Mouse (Mus musculus): ENCODE measurements at regions not wholly inside any gene's neighbourhood (a gene's known extent, or its start where the extent isn't known, plus 50 kb on each side); places are given as distances from the start of the nearest gene placed in this dataset.
"Not testable (repeated sequence)": the region's sequence is repeated elsewhere in the genome, so short reads cannot be mapped to it uniquely, and the experiment has no call there.

DNA sequence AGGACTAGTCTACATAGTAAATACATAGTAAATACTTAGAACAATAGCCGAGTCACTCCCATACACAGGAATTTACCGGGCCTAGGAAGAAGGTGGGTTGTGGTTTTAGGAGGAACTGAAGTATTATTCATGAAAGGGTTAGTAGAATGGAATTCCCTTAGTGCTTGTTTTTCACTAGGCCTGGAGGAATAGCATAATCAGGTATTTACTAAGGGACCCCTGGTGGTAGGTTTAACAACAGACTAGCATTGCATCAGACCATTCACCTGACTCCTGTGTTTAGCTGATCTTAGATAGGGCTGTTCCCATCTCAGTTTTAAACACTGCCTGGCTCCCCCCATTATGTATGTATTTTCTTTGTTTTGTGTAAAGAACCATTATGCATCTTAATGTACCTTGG, 339.0 kb downstream of the Dync2h1 start:
- DNase-seq (ENCODE audit: low read depth) = not testable (repeated sequence)

DNA sequence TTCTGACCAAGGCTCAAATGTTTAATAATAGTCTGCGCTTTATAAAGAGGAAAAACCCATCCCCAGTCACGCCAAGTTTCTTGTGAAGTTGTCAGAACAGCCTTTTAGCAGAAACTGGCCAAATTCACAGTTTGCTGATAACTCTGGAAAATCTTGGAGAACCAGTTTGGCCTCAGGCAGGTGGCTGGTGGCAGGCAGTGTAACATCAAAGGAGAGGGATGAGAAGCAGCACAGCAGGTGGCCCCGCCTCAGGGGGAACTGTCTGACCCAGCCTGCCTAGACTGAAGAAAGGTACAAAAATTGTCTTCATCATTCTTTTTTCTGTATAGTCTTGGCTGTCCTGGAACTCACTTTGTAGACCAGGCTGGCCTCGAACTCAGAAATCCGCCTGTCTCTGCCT, 349.3 kb downstream of the Dync2h1 start:
- not testable (repeated sequence) for DNase-seq (ENCODE audit: low read depth)

DNA sequence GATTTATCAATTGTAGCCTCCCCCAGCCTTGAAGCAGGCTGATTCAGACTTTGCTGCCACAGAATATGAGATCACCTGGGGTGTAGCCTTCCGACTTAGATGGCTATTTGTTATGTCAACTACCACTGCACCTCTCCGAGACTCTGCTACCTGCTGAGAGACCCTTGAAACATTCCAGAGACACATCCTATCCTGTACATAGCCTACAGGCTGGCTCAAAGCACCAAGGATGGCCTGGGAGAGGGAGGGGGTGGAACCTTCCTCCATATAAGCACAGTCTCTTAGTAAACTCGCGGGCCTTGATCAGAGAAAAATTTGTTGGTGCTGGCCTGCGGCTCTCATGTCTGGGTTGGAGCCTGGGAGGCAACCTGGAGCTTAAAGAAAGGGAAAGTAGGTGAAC, 349.8 kb downstream of the Dync2h1 start:
- no peak for DNase-seq (ENCODE audit: low read depth)

DNA sequence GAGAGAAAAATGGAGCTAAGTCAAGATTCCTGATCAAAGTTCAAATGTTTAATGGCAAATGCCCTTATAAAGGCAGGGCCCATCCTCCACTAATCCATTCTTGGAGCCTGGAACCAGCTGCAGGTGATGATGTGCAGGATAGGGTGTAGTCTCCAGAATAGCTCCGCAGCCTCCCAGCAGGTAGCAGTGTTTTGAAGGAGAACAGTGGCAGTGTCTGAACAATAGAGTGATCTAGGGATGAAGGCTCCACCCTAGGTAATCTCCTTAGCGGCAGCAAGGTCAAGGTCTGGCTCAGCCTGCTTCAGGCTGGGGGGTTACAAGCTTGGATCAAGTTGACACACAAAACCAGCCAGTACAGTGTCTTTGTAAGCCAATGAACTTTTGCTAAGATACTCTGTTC, 351.4 kb downstream of the Dync2h1 start:
- no peak for DNase-seq (ENCODE audit: low read depth)

DNA sequence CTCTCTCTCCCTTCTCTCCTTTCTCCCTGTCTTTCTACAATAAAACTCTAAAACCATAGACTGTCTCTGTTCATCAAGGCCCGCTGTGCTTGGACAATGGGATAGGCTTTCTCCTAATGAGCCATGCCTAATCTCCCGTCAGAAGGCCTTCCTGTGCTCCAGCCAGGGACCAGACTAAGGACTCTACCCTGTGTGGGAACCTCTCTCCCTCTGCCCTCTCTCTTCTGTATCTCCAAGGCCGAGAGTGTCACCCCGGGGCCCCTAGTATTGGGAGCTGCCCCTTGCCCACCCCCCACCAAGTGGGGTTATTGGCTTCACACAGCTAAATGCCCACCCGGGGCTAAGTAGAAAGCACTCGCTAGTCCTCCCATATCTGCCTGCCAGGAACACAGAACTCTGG, 352.6 kb downstream of the Dync2h1 start:
- DNase-seq (ENCODE audit: low read depth) = not testable (repeated sequence)

DNA sequence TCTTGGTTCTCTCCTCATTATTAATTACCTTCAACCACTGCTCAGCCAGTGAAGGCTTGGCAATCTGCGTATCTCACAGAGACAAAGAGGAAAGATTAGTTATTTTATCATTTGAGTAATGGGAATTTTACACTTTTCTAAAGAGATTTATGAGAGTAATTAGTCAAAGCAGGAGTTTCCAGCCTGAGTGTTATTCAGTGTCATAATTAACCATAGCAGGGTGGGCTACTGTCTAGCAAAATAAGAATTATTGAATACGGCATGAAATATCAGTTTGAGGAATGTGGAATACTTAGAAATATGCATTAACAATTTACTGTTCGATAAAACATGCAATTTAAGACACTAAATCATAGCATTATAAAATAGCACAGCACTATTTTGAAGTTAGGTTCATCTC, 357.7 kb downstream of the Dync2h1 start:
- no peak for DNase-seq (ENCODE audit: low read depth)

DNA sequence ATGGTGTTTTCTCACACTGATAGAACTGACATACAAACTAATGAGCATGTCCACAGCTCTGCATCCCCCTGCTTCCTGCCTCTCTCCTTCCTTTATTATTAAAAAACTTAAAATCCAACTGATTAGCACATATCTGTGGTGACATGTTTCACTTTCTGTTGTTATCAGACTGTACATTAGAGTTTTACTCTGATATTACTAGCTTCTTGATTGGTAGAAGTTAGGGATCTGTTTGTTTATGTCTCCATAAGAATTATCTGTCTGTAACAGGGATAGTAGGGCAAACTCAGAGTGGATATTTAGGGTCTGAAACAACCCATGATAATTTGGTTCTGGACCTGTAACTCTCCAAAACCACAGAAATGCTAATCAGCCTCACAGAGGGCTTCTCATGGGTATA, 358.6 kb downstream of the Dync2h1 start:
- DNase-seq (ENCODE audit: low read depth) = no peak

DNA sequence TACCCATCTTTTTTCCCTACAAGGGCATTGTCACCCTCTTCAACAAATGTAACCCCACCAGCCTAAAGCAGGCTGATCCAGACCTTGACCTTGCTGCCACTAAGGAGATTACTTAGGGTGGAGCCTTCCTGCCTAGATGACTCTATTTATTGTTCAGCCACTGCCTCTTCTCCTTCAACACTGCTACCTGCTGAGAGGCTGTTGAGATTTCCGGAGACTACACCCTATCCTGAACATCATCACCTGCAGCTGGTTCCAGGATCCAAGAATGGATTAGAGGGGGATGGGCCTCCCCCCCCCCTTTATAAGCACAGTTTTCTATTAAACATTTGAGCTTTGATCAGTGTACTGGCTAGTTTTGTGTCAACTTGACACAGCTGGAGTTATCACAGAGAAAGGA, 360.3 kb downstream of the Dync2h1 start:
- not testable (repeated sequence) for DNase-seq (ENCODE audit: low read depth)

DNA sequence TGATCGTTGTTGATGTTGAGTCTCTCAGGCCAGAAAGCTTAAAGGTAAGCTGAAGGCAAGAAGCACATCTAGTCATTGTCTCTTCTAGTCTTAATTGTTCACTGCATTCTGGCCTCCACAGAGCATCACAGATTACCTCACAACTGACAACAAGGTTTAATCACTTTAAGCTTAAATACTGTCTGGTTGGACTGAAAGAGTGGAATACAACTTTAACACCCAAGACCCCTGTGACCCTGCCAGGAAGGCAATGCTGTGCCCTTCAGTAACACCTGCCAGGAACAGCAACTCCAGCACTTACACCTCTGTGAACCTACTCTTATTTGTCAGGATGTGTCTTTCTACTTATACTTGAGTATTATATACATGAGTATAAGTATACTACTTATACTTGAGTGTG, 360.7 kb downstream of the Dync2h1 start:
- DNase-seq (ENCODE audit: low read depth) = no peak

DNA sequence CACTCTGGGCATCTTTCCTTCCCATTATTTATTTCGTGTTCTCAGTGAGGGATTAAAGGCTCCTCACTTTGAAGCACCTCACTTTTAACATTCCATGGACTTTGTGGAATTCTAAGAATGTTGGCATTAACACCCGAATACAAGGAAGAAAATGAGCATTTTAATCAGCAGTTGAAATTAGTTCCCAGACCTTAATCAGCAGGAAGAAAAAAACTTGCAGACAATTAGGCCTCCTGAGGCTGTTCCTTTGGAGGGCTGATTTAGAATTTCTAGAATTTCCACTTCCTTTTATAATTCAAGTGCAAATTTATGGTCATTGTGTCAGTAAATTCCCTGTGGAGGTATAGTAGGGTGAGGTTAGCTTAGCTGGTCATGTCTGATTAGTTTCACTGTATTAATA, 407.6 kb downstream of the Dync2h1 start:
- DNase-seq (ENCODE audit: low read depth) = no peak

DNA sequence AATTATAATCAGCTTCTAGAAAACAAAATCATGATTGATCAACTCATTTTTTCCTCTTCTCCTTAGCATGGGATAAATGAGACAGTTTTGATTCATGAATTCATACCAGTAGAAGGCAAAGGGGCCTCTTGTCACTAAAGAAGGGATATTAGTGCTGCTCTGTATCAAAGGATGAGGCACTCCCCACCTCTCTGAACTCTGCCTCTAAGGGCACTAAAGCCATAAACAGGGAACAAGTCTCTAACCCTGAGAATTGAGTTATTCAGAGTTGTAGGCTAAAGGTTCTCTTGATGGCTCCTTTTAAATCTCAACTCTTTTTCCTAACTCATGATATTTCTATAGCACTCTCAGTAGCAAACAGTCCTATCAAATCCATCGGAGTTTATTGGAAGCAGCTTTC, 442.8 kb downstream of the Dync2h1 start:
- no peak for DNase-seq (ENCODE audit: low read depth)

DNA sequence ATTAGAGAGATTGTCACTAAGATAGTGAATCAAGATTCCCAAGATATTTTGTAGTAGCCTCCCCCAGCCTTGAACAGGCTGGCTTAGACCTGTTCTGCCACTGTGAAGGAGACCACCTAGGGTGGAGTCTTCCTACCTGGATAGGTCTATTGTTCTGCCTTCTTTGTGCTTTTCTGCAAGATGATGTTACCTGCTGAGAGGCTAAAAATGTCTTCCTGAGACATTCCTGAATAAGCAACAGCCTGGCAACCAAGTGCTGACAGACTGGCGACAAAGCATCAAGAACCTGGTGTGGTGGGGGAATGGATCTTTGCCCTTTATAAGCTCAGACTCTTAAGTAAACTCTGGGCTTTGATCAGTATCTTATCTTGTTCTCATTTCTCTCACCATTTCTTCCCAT, 447.8 kb downstream of the Dync2h1 start:
- DNase-seq (ENCODE audit: low read depth) = no peak

DNA sequence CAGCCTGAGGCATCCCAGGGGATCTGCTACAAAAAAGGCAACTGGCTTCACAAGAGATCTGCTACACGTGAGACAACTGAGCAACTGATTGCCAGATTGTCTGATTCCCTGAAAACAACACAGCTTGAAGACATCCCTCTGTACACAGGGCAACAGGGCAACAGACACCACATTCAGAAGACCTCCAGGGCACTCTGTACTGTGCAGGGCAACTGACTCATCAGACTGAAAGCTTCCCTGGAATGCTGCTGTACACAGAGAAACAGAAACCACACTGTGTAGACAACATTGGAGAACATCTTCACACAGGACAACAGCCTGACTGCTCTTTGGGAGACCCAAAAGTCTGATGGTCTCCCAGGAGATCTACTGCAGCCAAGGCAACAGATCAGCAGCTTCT, 456.8 kb upstream of the Ddi1 start:
- no peak for DNase-seq (ENCODE audit: low read depth)

DNA sequence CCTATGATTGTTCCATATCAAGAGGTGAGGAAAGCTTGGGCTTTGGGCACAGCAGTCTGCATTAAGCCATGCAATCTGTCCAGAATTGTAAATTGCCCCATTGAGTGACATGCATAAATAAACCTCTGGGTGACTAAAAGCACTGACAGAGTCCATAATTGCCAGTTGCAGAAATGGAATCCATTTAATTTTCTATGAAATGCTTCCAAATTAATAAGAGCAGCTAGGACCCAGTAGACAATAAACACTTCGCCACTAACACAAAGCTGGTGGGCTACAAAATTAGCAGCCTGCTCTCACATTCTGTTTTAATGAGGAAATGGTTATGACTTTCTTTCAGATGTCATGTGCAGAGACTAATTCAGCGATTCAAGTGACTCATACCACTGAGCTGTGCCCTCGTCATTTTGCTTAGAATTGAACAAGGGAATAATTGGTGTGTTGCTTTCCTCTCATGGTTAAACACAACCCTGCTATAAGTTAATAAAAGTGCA, 407.6 kb upstream of the Ddi1 start:
- no peak for DNase-seq (ENCODE audit: low read depth)

DNA sequence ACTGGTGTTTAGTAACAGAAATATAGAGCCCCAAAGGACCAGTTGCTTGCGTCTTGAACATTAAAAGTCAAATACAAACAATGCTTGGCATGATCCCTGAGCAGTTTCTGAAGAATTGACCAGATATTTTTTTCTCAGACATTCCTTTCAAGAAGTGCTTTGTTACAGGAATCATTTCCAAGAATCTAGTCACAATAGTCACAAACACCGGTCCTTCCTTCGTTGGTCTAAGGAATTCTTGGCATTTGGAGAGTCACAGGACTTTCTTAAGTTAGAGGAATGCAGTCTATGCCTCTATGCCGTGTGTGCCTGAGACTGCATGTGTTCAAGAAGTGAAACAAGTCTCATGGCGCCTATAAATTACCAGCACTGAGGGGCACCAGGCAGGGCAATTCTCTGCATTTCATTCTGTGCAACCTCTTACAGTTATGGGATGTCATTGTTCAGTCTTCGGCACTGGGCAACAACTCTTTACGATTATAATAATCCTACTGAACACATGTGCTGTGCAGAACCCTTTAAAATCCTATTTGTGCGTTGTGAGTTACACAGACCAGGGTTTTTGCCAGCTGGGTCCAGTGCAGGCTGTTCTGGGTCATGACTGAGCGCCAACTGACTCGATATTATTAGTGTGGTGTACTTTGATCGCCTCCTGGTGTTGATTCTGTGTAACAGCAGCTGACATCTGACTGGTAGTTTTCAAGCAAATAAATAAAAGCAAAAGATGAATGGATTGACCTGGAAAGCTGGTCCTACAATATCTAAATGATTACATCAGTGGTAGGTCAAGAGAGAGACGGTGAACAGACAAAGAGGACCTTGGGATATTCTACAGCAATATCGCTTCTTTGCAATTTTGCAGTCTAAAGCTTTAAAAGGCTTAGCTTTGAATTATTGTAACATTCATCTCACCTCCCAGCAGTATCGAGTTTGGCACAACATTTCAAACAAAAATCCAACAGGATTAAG, 398.6 kb upstream of the Ddi1 start:
- peak; percentile 2 for DNase-seq (ENCODE audit: low read depth)

DNA sequence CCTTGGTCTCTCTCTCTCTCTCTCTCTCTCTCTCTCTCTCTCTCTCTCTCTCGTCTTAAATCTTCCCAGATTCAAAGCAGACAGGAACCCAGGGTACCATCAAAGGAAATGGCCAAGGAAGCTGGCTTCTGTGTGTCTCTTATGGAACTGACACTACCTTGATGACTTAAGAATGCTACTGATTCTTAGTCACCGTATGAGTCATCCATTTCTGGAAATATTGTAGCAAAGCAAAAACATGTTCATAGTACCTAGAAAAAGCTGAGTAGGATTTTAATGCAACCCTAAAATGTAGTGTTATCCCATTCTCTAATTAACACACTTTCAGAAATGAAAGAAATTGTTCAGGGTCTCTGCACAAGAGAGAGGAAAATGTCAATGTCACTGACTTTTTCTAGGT, 396.0 kb upstream of the Ddi1 start:
- no peak for DNase-seq (ENCODE audit: low read depth)

DNA sequence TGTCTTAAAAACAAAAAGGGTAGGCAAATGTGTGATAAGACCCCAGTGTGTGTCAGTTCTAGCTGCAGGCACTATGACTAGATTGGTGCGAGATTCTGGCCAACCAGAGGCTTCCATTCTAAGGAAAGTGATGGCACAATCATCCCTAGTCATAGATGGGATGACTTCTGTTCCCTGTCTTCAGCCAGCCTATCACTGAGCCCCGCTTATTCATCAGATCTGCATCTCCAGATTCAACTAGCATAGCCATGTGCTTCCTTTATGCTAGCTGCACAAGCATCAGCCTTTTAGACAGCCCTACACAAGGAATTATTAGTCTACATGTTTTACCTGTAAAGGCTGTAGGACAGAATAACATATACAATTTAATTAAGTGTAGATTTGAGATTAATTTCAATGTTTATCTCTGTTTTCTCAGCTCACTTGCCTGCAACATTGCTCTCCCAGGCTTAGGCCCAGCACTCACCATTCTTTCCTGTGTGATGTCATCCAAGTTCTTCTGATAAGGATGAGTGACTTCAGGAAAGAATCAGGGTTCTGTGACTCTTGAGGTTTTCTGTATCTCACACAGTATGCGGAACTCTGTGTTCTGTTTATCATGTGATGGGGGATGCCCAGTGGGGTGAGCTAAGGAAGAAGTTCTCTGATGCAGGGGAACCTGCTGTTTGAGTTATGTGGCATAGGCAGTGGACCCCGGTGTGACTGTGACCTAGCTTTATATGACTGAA, 382.8 kb upstream of the Ddi1 start:
- DNase-seq (ENCODE audit: low read depth) = no peak

DNA sequence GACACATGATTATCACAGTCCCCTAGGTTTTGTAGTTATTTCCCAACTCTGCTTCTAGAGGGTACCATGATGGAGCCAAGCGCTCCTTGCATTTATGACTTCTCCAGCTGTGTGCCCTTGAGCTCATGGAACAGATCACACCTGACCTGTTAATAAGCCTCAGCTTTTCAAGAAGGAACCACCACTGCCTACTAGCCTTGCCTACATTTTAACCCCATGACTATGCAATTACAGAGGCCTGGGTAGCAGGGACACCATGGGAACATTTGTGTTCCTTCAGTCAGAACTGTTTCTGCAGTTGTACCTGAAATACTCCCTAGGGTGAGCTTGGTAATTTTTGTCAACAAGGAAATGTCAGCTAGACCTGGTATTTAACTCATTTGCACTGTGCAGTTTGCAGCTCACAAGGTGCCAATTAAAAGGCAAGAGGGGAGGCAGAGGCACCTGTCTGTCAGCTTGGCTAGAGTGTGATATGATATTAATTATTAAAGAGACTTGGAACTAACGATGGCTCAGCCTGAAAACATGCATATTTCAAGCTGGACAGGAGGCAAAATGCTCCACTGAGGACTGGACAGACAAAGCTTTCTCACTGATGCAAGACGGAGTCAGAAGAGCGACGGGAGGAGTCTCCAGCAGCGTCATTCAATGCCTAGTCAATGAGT, 382.1 kb upstream of the Ddi1 start:
- no peak for DNase-seq (ENCODE audit: low read depth)

DNA sequence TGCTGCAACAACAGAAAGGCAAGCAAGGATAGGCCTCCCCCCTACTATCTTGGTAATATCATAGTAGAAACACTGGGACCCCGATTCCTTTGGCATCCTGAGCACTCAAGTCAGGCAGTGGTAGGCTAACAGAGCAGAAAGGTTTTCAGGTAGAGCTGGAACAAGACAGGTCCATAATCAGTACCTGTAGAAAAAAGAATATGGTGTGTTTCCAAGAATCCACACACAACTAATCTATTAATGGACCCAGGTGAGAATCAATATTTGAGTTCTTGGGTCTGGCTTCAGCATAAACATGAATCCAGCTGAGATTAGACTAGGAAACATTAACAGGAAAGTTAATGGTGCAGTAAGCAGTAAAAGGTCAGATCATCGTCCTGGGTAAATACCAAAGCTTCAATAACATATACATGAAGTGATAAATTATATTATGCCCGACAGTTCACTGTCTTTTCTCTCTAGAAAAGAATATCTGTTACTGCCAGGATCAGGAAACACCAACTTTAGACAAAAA, 376.2 kb upstream of the Ddi1 start:
- no peak for DNase-seq (ENCODE audit: low read depth)

DNA sequence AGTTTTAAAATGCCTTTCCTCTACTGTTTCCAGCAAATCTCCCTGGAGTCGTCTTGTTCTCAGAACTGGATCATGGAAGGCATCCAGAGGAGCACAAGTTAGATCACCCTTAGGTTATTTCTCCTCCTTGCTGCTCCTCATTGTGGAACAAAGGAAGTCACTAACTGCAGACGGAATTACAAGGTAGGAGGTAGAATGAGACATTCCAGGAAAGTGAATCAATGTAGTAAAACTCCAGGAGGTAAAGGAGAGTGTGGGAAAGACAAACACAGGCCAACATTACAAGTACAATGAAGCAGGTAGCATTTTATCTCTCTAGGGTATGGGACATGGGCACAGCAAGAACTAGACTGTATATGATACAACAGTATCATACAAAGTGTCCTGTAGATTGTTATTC, 375.7 kb upstream of the Ddi1 start:
- no peak for DNase-seq (ENCODE audit: low read depth)

DNA sequence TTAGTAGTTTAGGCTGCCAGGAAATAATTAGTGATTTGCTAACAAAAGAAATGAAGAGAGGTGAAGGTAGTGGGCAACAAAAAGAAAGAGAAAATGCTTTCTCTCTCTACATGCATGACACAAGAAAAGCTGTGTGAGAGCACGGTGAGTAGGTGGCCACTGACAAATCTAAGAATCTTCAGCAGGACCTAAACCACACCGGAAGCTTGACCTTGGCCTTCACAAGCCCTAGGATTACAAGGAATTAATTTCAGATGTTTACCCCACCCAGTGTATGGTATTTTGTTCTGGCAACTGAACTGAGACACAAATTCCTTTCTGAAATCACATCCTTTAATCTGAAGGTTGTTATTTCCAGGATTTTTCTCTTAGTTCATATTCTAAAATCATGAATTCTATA, 347.5 kb upstream of the Ddi1 start:
- no peak for DNase-seq (ENCODE audit: low read depth)

DNA sequence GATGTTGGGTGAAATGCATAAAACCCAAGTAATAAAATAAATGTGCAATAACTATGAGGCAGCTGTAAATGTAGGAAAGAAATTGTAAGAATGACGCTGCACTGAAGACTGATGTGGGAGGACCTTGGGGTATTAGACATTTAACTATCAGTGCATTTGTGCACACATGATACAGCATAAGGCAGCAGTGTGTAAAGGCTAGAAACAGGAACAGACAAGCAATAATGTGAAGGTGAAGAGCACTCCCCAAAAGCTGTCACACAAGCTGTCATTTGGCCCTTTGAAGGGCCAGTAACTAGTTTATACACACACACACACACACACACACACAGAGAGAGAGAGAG, 339.6 kb upstream of the Ddi1 start:
- no peak for DNase-seq (ENCODE audit: low read depth)
